Mouse (Mus musculus): ENCODE results near the gene Trmt44.

- TF ChIP-seq CTCF (IDR thresholded peaks at IDR 0.05; ENCODE audit: low read depth, low read length) (no peak), POLR2A (IDR thresholded peaks at IDR 0.05; ENCODE audit: insufficient read depth, low read length) (no peak), EP300 (IDR thresholded peaks at IDR 0.05; ENCODE audit: insufficient read depth, low read depth, low read length) (no peak)
These were observed 30.5 kb upstream of the Trmt44 start for GRCm38 (mm10) chr5:35605355-35605754.

Measured in ES-Bruce4 (cell line).